Mouse (Mus musculus) activated CD4-positive, CD25-positive, alpha-beta regulatory T cell (primary cell): ENCODE measurements around the gene Zfp277. TPM values are rescaled to one million over a fixed set of nuclear protein-coding genes. Genes with fewer than 3 reads are reported as not detected.

Experiments used
- polyA plus RNA-seq, 2 experiments: library from polyadenylated mRNA; unstranded; fragments of 100-300 nt; shearing (Covaris generic); gene quantifications; one replicate each; pipeline ENCODE4 v1.2.1; 2017

The Zfp277 gene
- 10 to 100 TPM; 34.3 to 44.4 TPM for polyA plus RNA-seq

DNA sequence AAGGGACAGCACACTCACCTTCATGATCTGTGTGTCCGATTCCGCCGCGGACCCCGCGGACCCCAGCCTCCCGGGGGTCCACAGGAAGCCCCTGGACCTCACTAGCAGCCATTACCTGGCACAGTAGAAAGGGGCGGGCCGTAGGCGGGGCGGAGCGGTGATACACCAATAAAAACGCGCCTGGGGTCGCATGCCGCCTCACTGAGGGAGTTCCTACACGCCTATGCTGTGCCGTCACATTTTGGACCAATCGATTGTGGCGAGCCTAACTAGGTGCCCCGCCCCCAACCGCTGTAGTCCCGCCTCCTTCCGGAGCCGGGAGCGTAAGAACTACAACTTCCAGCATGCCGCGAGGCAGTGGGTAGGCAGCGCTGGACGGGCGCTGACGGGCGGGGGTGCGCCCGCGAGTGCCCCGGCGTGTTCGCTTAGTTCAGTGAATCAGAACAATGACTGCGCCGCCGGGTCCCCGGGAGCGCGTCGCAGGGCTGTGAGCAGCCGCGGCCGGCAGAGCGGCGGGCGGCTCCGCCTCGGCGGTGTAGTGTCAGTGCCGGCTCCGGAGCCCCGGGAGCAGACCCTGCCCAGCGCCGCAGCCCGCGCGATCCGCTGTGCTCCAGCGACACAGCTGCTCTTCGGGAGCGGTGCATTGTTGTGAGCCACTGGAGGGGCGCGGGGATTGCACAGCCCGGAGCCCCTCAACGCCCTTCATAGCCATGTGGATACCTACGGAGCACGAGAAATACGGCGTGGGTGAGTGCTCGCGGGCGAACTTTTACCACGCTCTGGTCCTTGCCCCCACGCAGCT, at the start of gene Zfp277, which contains the start of gene Dock4:
Gene Zfp277 (minus strand): TSS at position 255 of the 802 bp plus-strand sequence.
Gene Dock4 (plus strand): TSS at position 305 of the 802 bp plus-strand sequence.

Other genes with a start within 250 kb of the Zfp277 start
- gene Lsmem1, start 246.4 kb downstream of the Zfp277 start, polyA plus RNA-seq: under 1 TPM in 1 of 2 experiments, not detected in 1; 0.18 TPM
- 100 to 1,000 TPM; 114 to 145 TPM for gene Ifrd1, start 197.4 kb downstream of the Zfp277 start, polyA plus RNA-seq
- gene Dock4, start 50 bp upstream of the Zfp277 start, polyA plus RNA-seq: 1 to 10 TPM; 1.2 to 1.3 TPM